Mouse (Mus musculus): ENCODE results near the gene 1110059E24Rik. TPM values are rescaled to one million over a fixed set of nuclear protein-coding genes. Genes with fewer than 3 reads are reported as not detected.

1110059E24Rik gene
- polyA plus RNA-seq, 1 experiment: 12.0 TPM

GRCm38 (mm10) chr19:21651664-21652063 lies 1.1 kb downstream of the 1110059E24Rik start:
- TF ChIP-seq REST (IDR thresholded peaks at IDR 0.05; ENCODE audit: insufficient read depth, insufficient read length): no peak
- no peak for TF ChIP-seq TCF3 (IDR thresholded peaks at IDR 0.05; ENCODE audit: insufficient read length, low read depth)
- TF ChIP-seq POLR2A (IDR thresholded peaks at IDR 0.05; ENCODE audit: insufficient read length, low read depth): no peak
- no peak for TF ChIP-seq CEBPB (IDR thresholded peaks at IDR 0.05; ENCODE audit: insufficient read depth, poor library complexity, severe bottlenecking)
- no peak for TF ChIP-seq MAX (IDR thresholded peaks at IDR 0.05; ENCODE audit: low read depth)
- no peak for TF ChIP-seq SRF (IDR thresholded peaks at IDR 0.05; ENCODE audit: control insufficient read depth, insufficient read length, low read depth)
- no peak for TF ChIP-seq E2F4 (IDR thresholded peaks at IDR 0.05; ENCODE audit: insufficient read depth)
- no peak for TF ChIP-seq TCF12 (IDR thresholded peaks at IDR 0.05; ENCODE audit: insufficient read depth, poor library complexity, severe bottlenecking)
- no peak for TF ChIP-seq POLR2AphosphoS2 (IDR thresholded peaks at IDR 0.05; ENCODE audit: insufficient read length, low read depth)
- no peak for TF ChIP-seq USF1 (IDR thresholded peaks at IDR 0.05; ENCODE audit: low read depth)
- TF ChIP-seq MYOG (IDR thresholded peaks at IDR 0.05; ENCODE audit: control insufficient read depth in 1 of 3, insufficient read depth in 1 of 3, insufficient read length in 2 of 3, low read depth in 2 of 3): no peak
- no peak for TF ChIP-seq MYOD1 (IDR thresholded peaks at IDR 0.05; ENCODE audit: control insufficient read depth in 1 of 3, insufficient read length in 2 of 3, low read depth in 2 of 3)
- H3K79me2 ChIP-seq (ENCODE audit: control insufficient read depth, insufficient read depth): peaks cover 83% of the 10 kb centered on the region
- peak overlapping the region; percentile 86 for H3ac ChIP-seq (ENCODE audit: control insufficient read depth, insufficient read length)
- peak overlapping the region; percentile 62 for H3K4me3 ChIP-seq
- no peaks in the 10 kb centered on the region for H3K27me3 ChIP-seq (ENCODE audit: control insufficient read depth, insufficient read depth, insufficient read length)
- peak overlapping the region; percentile 86 for H3K4me2 ChIP-seq (ENCODE audit: low read depth)
- H3K36me3 ChIP-seq (ENCODE audit: control insufficient read depth, insufficient read depth): no peaks in the 10 kb centered on the region

DNA sequence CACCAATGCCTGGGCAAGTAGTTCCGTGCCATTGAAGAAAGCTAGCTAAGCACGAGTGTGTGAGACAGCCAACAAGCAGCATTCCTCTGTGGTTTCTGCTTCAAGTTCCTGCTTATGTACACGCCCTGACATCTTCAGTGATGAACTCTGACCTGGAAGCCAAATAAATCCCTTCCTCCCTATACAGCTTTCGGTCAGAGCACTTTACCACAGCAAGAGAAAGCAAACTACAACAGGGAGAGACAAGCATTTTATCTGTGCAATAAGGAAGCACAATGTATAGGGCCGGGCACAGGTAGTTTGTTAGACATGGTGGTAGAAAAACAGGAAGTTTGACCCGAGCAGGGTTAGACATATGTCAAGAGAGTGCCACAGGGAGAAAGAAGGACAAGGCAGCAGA lies 6.6 kb downstream of the 1110059E24Rik start:
- Histone ChIP-seq H3K36me3 (ENCODE audit: control insufficient read depth, insufficient read depth) (peaks cover under 1% of the 10 kb centered on the region), H3K4me2 (ENCODE audit: low read depth) (no peak overlapping the region), H3K27me3 (ENCODE audit: control insufficient read depth, insufficient read depth, insufficient read length) (no peaks in the 10 kb centered on the region), H3ac (ENCODE audit: control insufficient read depth, insufficient read length) (no peak overlapping the region), H3K79me2 (ENCODE audit: control insufficient read depth, insufficient read depth) (peaks cover 70% of the 10 kb centered on the region), H3K4me3 (no peak overlapping the region)
- TF ChIP-seq POLR2A (IDR thresholded peaks at IDR 0.05; ENCODE audit: insufficient read length, low read depth): no peak
- TF ChIP-seq POLR2AphosphoS2 (IDR thresholded peaks at IDR 0.05; ENCODE audit: insufficient read length, low read depth): no peak
- no peak for TF ChIP-seq REST (IDR thresholded peaks at IDR 0.05; ENCODE audit: insufficient read depth, insufficient read length)
- no peak for TF ChIP-seq E2F4 (IDR thresholded peaks at IDR 0.05; ENCODE audit: insufficient read depth)
- no peak for TF ChIP-seq MAX (IDR thresholded peaks at IDR 0.05; ENCODE audit: low read depth)
- TF ChIP-seq MYOD1 (IDR thresholded peaks at IDR 0.05; ENCODE audit: control insufficient read depth in 1 of 3, insufficient read length in 2 of 3, low read depth in 2 of 3): no peak
- TF ChIP-seq USF1 (IDR thresholded peaks at IDR 0.05; ENCODE audit: low read depth): no peak
- TF ChIP-seq MYOG (IDR thresholded peaks at IDR 0.05; ENCODE audit: control insufficient read depth in 1 of 3, insufficient read depth in 1 of 3, insufficient read length in 2 of 3, low read depth in 2 of 3): no peak
- no peak for TF ChIP-seq SRF (IDR thresholded peaks at IDR 0.05; ENCODE audit: control insufficient read depth, insufficient read length, low read depth)

DNA sequence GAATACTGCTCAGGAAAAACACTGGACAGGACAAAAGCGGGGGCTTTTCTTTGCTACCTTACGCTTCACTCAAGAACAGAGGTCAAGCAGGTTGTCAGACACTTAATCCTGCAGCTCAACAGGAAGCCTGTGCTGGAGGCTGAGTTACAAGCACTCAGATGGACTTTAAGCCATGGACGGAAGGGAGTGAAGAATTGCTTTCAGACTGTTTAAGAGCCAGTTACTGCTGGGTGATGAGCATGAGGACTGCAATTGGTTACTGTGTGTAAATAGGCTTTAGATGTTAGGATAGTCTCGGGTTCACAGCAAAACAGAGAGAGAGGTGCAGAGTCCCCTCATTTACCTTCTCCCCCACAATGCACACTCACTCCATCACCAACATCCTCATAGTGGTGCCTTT lies 7.5 kb downstream of the 1110059E24Rik start:
- TF ChIP-seq TCF12 (IDR thresholded peaks at IDR 0.05; ENCODE audit: insufficient read depth, poor library complexity, severe bottlenecking): no peak
- no peak for TF ChIP-seq SRF (IDR thresholded peaks at IDR 0.05; ENCODE audit: control insufficient read depth, insufficient read length, low read depth)
- no peak for TF ChIP-seq TCF3 (IDR thresholded peaks at IDR 0.05; ENCODE audit: insufficient read length, low read depth)
- no peak for TF ChIP-seq USF1 (IDR thresholded peaks at IDR 0.05; ENCODE audit: low read depth)
- no peak for TF ChIP-seq MYOD1 (IDR thresholded peaks at IDR 0.05; ENCODE audit: control insufficient read depth in 1 of 3, insufficient read length in 2 of 3, low read depth in 2 of 3)
- no peak for TF ChIP-seq E2F4 (IDR thresholded peaks at IDR 0.05; ENCODE audit: insufficient read depth)
- TF ChIP-seq MAX (IDR thresholded peaks at IDR 0.05; ENCODE audit: low read depth): no peak
- no peak for TF ChIP-seq POLR2A (IDR thresholded peaks at IDR 0.05; ENCODE audit: insufficient read length, low read depth)
- TF ChIP-seq REST (IDR thresholded peaks at IDR 0.05; ENCODE audit: insufficient read depth, insufficient read length): no peak
- TF ChIP-seq POLR2AphosphoS2 (IDR thresholded peaks at IDR 0.05; ENCODE audit: insufficient read length, low read depth): no peak
- no peak for TF ChIP-seq CEBPB (IDR thresholded peaks at IDR 0.05; ENCODE audit: insufficient read depth, poor library complexity, severe bottlenecking)
- no peak for TF ChIP-seq MYOG (IDR thresholded peaks at IDR 0.05; ENCODE audit: control insufficient read depth in 1 of 3, insufficient read depth in 1 of 3, insufficient read length in 2 of 3, low read depth in 2 of 3)
- Histone ChIP-seq H3K4me3 (no peak overlapping the region), H3ac (ENCODE audit: control insufficient read depth, insufficient read length) (no peak overlapping the region), H3K79me2 (ENCODE audit: control insufficient read depth, insufficient read depth) (peaks cover 70% of the 10 kb centered on the region), H3K27me3 (ENCODE audit: control insufficient read depth, insufficient read depth, insufficient read length) (no peaks in the 10 kb centered on the region), H3K4me2 (ENCODE audit: low read depth) (no peak overlapping the region), H3K36me3 (ENCODE audit: control insufficient read depth, insufficient read depth) (peaks cover 3% of the 10 kb centered on the region)

- no peak for TF ChIP-seq USF1 (IDR thresholded peaks at IDR 0.05; ENCODE audit: low read depth)
- no peak for TF ChIP-seq TCF12 (IDR thresholded peaks at IDR 0.05; ENCODE audit: insufficient read depth, poor library complexity, severe bottlenecking)
- no peak for TF ChIP-seq POLR2A (IDR thresholded peaks at IDR 0.05; ENCODE audit: insufficient read length, low read depth)
- no peak for TF ChIP-seq CEBPB (IDR thresholded peaks at IDR 0.05; ENCODE audit: insufficient read depth, poor library complexity, severe bottlenecking)
- no peak for TF ChIP-seq E2F4 (IDR thresholded peaks at IDR 0.05; ENCODE audit: insufficient read depth)
- TF ChIP-seq POLR2AphosphoS2 (IDR thresholded peaks at IDR 0.05; ENCODE audit: insufficient read length, low read depth): no peak
- TF ChIP-seq MYOD1 (IDR thresholded peaks at IDR 0.05; ENCODE audit: control insufficient read depth in 1 of 3, insufficient read length in 2 of 3, low read depth in 2 of 3): no peak
- TF ChIP-seq TCF3 (IDR thresholded peaks at IDR 0.05; ENCODE audit: insufficient read length, low read depth): no peak
- TF ChIP-seq SRF (IDR thresholded peaks at IDR 0.05; ENCODE audit: control insufficient read depth, insufficient read length, low read depth): no peak
- no peak for TF ChIP-seq MYOG (IDR thresholded peaks at IDR 0.05; ENCODE audit: control insufficient read depth in 1 of 3, insufficient read depth in 1 of 3, insufficient read length in 2 of 3, low read depth in 2 of 3)
- no peak for TF ChIP-seq MAX (IDR thresholded peaks at IDR 0.05; ENCODE audit: low read depth)
- no peak for TF ChIP-seq REST (IDR thresholded peaks at IDR 0.05; ENCODE audit: insufficient read depth, insufficient read length)
- Histone ChIP-seq H3K79me2 (ENCODE audit: control insufficient read depth, insufficient read depth) (peaks cover 66% of the 10 kb centered on the region), H3K27me3 (ENCODE audit: control insufficient read depth, insufficient read depth, insufficient read length) (no peaks in the 10 kb centered on the region), H3K4me3 (no peak overlapping the region), H3ac (ENCODE audit: control insufficient read depth, insufficient read length) (no peak overlapping the region), H3K36me3 (ENCODE audit: control insufficient read depth, insufficient read depth) (peaks cover 3% of the 10 kb centered on the region), H3K4me2 (ENCODE audit: low read depth) (no peak overlapping the region)
Measured at GRCm38 (mm10) chr19:21643935-21644334, 8.8 kb downstream of the 1110059E24Rik start.

Data from myocyte (in vitro differentiated cells).